Mouse (Mus musculus) cerebellum, adult 11-12 months (tissue): ENCODE results near the gene Gm6164.
"Not testable (repeated sequence)": the region's sequence is repeated elsewhere in the genome, so short reads cannot be mapped to it uniquely, and the experiment has no call there.

Source experiments
- DNase-seq: peaks from one replicate; pipeline ENCODE4 v3.0.0; 2022

Gm6164 gene

GRCm38 (mm10) chr7:20205507-20205906 is at the start of gene Gm6164:
TSS of gene Gm6164 (minus strand) at chr7:20205607.
- not testable (repeated sequence) for DNase-seq

GRCm38 (mm10) chr7:20233728-20234127 is 28.3 kb upstream of the Gm6164 start, which contains the start of gene Gm4498:
TSS of gene Gm4498 (minus strand) at chr7:20233828.
- not testable (repeated sequence) for DNase-seq

- DNase-seq: not testable (repeated sequence)
Observed at GRCm38 (mm10) chr7:20193410-20193809, 12.0 kb downstream of the Gm6164 start, which contains the start of gene Vmn1r95. TSS of gene Vmn1r95 (plus strand) at chr7:20193710.

- DNase-seq: not testable (repeated sequence)
Observed at GRCm38 (mm10) chr7:20168277-20168676, 37.1 kb downstream of the Gm6164 start, which contains the start of gene Vmn1r94. TSS of gene Vmn1r94 (minus strand) at chr7:20168377.
